Mouse (Mus musculus) heart, embryonic 15.5 days (tissue): ENCODE measurements around the gene Hsd17b6. TPM values are rescaled to one million over a fixed set of nuclear protein-coding genes. Genes with fewer than 3 reads are reported as not detected.

Source experiments
- ATAC-seq: fragments of 200-750 bp; cut with Nextera tagmentation; replicated peaks from 2 replicates; pipeline ENCODE4 v1.8.0; 2017; ENCODE audit warnings: low read depth, moderate TSS enrichment; ENCODE audit not compliant: insufficient number of reproducible peaks, insufficient read depth, low FRiP score
- H3K27ac ChIP-seq: fragments of 300-500 bp; sonication (generic); 2 replicates; pipeline ENCODE4 v1.5.1; 2015; ENCODE audit warnings: mild to moderate bottlenecking, inconsistent platforms
- H3K27me3 ChIP-seq: fragments of 300-500 bp; sonication (generic); 2 replicates; pipeline ENCODE4 v1.6.1; 2015; ENCODE audit warnings: inconsistent platforms
- H3K36me3 ChIP-seq: fragments of 300-500 bp; sonication (generic); 2 replicates; pipeline ENCODE4 v1.6.1; 2015; ENCODE audit warnings: mild to moderate bottlenecking, inconsistent platforms
- H3K4me1 ChIP-seq: fragments of 300-500 bp; sonication (generic); replicated peaks from 2 replicates; pipeline ENCODE4 v1.6.1; 2015; ENCODE audit warnings: inconsistent platforms
- H3K4me2 ChIP-seq: fragments of 300-500 bp; sonication (generic); 2 replicates; pipeline ENCODE4 v1.6.1; 2015; ENCODE audit warnings: inconsistent platforms, mild to moderate bottlenecking, moderate library complexity
- H3K4me3 ChIP-seq: fragments of 300-500 bp; sonication (generic); 2 replicates; pipeline ENCODE4 v1.5.1; 2015; ENCODE audit warnings: mild to moderate bottlenecking, inconsistent platforms
- H3K9ac ChIP-seq: fragments of 300-500 bp; sonication (generic); 2 replicates; pipeline ENCODE4 v1.6.1; 2015; ENCODE audit warnings: mild to moderate bottlenecking, inconsistent platforms
- H3K9me3 ChIP-seq: fragments of 300-500 bp; sonication (generic); replicated peaks from 2 replicates; pipeline ENCODE4 v1.6.1; 2016; ENCODE audit warnings: inconsistent platforms
- WGBS: fragments of 180-500 bp; shearing (Covaris S2); methylation state at CpG from one replicate; pipeline ENCODE4 v1.1.7; 2015; ENCODE audit warnings: mixed read lengths; 5-methylcytosine and 5-hydroxymethylcytosine counted together
- polyA plus RNA-seq: library from polyadenylated mRNA; unstranded; fragments of >200 nt; fragmentation: Nextera tagmentation; extraction: Ambion mirVana; gene quantifications from 2 replicates; pipeline ENCODE4 v1.2.1, GENCODE M21; 2015

Gene Hsd17b6
- polyA plus RNA-seq, 1 experiment from 2014 or later = not detected

DNA sequence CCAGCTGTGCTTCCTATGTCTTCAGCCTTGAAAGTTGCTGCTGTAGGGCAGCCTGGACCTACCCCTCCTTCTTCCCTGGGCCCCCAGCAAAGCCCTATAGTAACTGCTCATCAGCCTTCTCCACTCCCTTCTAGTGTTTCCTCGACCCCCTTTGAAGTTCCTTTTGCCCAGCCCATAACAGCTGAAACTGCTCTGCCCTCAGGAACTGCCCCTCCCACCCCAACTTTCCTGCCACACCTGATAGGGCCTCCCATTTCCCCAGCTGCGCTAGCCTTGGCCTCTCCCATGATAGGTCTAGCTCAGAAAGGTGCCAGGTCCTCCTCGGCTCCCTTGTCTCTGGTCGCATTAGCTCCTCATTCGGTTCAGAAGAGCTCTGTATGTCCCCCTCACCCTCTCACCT is 31.8 kb upstream of the Hsd17b6 start:
- WGBS = 40% methylated on average over 5 of the region's 5 CpGs
- H3K4me1 ChIP-seq = peaks cover 71% of the 10 kb centered on the region
- no peak overlapping the region for H3K27ac ChIP-seq
- peak overlapping the region; percentile 74; the same call in 1 of the 2 replicates for H3K4me2 ChIP-seq
- H3K36me3 ChIP-seq = peaks cover 30% of the 10 kb centered on the region
- H3K4me3 ChIP-seq = no peak overlapping the region
- H3K27me3 ChIP-seq = no peaks in the 10 kb centered on the region
- H3K9ac ChIP-seq = no peak overlapping the region
- no peak for ATAC-seq
- H3K9me3 ChIP-seq = no peaks in the 10 kb centered on the region

DNA sequence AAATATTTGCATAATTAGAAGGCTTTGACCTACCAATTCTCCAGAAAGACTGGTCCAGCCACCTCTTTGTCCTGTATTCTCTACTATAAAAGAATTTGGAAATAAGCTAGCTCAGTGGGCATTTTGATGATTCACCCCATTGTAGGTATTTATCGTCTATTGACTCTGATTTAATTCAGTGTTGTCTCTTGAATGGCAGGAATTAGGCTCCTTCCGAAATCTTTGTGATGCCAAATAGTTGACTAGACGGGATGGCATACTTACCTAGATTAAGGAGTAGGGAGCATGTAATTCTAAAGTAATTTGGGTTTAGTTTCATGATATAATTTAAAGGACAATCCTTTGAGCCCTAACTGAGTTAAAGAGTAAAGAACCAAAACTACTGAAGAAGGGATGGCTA is 30.5 kb upstream of the Hsd17b6 start:
- H3K9me3 ChIP-seq = no peaks in the 10 kb centered on the region
- peaks cover 26% of the 10 kb centered on the region for H3K36me3 ChIP-seq
- no peak overlapping the region for H3K27ac ChIP-seq
- H3K4me1 ChIP-seq = peaks cover 59% of the 10 kb centered on the region
- WGBS = 69% methylated on average over 3 of the region's 3 CpGs
- peak overlapping the region; percentile 74 for H3K4me2 ChIP-seq
- H3K9ac ChIP-seq = 0 out of 2 replicates have a peak overlapping the region, but pooled peaks have one; percentile 39
- no peaks in the 10 kb centered on the region for H3K27me3 ChIP-seq
- no peak for ATAC-seq
- peak overlapping the region; percentile 16 for H3K4me3 ChIP-seq

DNA sequence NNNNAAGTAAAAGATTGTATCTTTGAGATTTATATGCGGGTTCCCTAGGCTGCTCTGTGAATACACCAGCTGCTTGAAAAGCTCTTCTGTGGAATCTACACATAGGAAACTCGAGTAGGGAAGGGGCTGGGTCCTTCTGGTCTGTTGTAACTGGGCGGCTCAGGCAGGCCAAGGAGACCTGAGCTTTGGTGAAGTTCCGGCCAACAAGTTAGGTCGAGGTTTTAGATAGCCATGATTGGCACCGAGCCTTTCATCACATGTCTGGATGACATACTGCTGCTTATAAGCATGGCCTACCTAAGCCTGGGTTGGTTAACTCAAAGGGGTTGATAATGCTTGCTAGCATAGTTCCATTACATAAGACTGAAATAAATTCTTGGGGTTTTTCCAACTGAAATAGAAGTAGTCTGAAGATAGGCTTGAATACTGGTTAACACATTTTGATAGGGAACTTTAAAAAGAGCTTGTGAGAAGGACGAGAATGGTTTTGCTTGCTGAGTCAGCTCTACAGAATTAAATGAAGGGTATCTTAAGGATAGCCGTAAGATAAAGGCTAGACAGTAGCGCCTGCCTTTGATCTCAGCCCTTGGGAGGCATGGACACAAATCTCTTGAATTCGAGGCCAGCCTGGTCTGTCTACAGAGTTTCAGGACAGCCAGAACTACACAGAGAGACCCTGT is 29.5 kb upstream of the Hsd17b6 start:
- H3K27ac ChIP-seq = peak overlapping the region; percentile 96
- peaks cover 49% of the 10 kb centered on the region for H3K4me1 ChIP-seq
- H3K4me3 ChIP-seq = peak overlapping the region; percentile 74
- no peaks in the 10 kb centered on the region for H3K27me3 ChIP-seq
- no peaks in the 10 kb centered on the region for H3K9me3 ChIP-seq
- H3K9ac ChIP-seq = peak overlapping the region; percentile 96
- under 1% methylated on average over 10 of the region's 10 CpGs for WGBS
- ATAC-seq = peak; percentile 45
- H3K36me3 ChIP-seq = peaks cover 26% of the 10 kb centered on the region
- H3K4me2 ChIP-seq = peak overlapping the region; percentile 74

DNA sequence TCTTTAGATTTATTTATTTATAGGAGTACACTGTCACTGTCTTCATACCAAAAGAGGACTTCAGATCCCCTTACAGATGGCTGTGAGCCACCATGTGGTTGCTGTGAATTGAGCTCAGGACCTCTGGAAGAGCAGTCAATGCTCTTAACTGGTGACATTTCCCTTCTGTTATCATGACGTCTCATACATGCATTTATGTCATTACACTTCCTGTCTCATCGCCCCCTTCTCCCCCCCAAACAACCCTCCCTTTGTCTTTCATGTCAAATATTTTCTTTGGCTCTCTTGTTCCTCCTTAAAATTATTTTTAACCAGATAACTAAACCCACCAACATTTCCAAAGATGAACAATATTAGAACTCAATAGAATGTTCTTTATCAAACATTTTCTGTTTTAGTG is 23.4 kb upstream of the Hsd17b6 start:
- Histone ChIP-seq H3K9ac (no peak overlapping the region), H3K9me3 (no peaks in the 10 kb centered on the region), H3K4me1 (peaks cover 5% of the 10 kb centered on the region), H3K36me3 (peaks cover 28% of the 10 kb centered on the region), H3K4me2 (no peak overlapping the region), H3K4me3 (no peak overlapping the region), H3K27me3 (no peaks in the 10 kb centered on the region), H3K27ac (no peak overlapping the region)
- WGBS = 46% methylated on average over 2 of the region's 2 CpGs
- ATAC-seq = no peak

DNA sequence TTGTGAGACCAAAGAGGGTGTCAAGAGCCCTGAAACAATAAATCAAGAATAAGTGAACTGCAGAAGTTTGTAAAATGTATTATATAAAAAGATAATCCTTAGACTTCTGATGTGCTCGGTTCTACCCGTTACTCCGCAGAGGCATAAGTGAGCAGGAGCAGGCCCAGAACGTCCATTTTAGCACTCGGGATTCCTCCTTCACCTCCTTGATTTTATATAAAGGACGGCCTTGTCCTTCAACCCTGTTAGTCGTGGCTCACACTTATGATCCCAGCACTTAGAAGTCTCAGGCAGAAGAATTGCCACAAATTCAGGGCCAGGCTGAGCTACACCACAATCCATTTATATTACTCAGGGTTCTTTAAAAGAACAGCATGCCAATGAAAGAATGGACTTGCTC is 22.5 kb upstream of the Hsd17b6 start:
- 88% methylated on average over 7 of the region's 7 CpGs for WGBS
- no peak for ATAC-seq
- Histone ChIP-seq H3K27me3 (no peaks in the 10 kb centered on the region), H3K9ac (no peak overlapping the region), H3K9me3 (no peaks in the 10 kb centered on the region), H3K27ac (no peak overlapping the region), H3K4me2 (no peak overlapping the region), H3K4me1 (peaks cover 5% of the 10 kb centered on the region), H3K4me3 (no peak overlapping the region), H3K36me3 (peaks cover 36% of the 10 kb centered on the region)

DNA sequence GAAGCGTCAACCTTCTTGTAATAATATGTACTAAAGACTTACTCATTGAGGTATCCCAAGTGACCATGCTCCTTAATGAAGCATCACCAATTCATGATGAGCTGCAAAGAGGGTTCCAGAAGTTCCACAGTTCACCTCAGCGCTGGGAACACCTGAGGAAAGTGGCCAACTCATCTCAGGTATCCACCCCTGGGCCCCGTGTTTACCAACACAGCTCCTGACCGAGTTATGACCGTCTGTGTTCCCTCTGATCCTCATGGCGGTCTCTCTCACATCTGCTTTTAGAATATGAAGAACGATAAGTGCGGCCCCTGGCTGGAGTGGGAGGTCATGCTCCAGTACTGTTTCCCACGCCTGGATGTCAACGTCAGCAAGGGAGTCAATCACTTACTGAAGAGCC is 16.1 kb upstream of the Hsd17b6 start:
- 93% methylated on average over 10 of the region's 10 CpGs for whole genome bisulfite sequencing
- H3K27me3 ChIP-seq = no peaks in the 10 kb centered on the region

DNA sequence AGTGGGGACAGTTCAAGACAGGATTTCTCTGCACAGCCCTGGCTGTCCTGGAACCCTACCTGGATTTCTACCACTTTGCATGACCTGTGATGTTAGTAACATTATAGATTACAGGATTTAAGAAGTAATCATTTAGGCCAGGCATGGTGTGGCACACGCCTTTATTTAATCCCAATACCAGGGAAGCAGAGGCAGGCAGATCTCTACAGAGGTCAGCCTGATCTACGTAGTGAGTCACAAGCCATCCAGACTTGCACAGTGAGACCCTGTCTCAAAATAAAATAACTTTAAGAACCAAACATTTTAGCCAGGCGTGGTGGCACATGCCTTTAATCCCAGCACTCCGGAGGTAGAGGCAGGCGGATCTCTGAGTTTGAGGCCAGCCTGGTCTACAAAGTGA is 14.8 kb upstream of the Hsd17b6 start:
- H3K36me3 ChIP-seq = peaks cover 59% of the 10 kb centered on the region

More for the DNA sequence above, 16.1 kb upstream of the Hsd17b6 start:
- no peak for ATAC-seq
- H3K9me3 ChIP-seq = no peaks in the 10 kb centered on the region
- H3K9ac ChIP-seq = no peak overlapping the region
- H3K4me1 ChIP-seq = no peaks in the 10 kb centered on the region
- H3K4me2 ChIP-seq = no peak overlapping the region
- H3K4me3 ChIP-seq = no peak overlapping the region
- no peak overlapping the region for H3K27ac ChIP-seq
- peaks cover 55% of the 10 kb centered on the region for H3K36me3 ChIP-seq

DNA sequence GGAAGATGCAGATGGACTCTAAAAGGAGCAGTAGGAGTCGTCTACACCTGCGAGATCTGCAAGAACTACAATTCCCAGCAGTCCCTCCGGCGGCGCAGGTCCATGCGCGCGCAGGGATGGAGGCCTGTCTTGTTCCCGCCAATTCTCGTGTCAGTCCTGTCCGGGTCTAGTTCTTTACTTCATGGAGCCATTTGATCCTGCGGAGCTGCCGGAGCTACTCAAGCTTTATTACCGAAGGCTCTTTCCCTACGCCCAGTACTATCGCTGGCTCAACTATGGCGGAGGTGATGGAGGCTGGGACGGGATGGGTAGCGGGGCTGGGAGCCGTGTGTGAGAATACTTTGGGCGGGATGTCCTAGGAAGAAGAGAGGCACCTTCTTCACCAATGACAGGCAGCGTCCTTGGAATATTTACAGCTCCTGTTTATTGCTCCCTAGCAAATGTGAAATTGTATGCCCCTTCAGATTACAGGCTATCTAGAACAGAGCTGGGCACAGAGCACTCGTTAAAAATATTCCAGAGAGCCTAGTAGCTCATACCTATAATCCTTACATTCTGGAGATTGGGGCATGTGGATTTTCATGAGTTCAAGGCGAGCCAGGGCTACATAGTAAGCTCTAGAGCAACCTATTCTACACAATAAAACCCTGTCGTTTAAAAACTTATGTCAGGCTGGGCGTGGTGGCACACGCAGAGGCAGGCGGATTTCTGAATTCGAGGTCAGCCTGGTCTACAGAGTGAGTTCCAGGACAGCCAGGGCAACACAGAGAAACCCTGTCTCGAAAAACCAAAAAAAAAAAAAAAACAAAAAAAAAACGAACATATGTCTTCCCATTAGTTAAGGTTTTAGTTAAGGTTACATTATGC is 7.9 kb upstream of the Hsd17b6 start, which contains the start of gene Prim1:
Gene Prim1, plus strand, starts transcription at position 101 of the 867 bp plus-strand sequence.
- 6% methylated on average over 31 of the region's 31 CpGs for WGBS
- peaks cover 3% of the 10 kb centered on the region for H3K4me1 ChIP-seq
- peak within 1 kb of the TSS; percentile 62 for H3K27ac ChIP-seq
- H3K4me2 ChIP-seq = peak within 1 kb of the TSS; percentile 73
- no peaks in the 10 kb centered on the region for H3K27me3 ChIP-seq
- peak; percentile 76 for ATAC-seq
- H3K4me3 ChIP-seq = peak within 1 kb of the TSS; percentile 66
- H3K9me3 ChIP-seq = no peaks in the 10 kb centered on the region
- H3K9ac ChIP-seq = peak within 1 kb of the TSS; percentile 61
- H3K36me3 ChIP-seq = peaks cover 16% of the 10 kb centered on the region

More for the DNA sequence above, 14.8 kb upstream of the Hsd17b6 start:
- Histone ChIP-seq H3K9me3 (no peaks in the 10 kb centered on the region), H3K27me3 (no peaks in the 10 kb centered on the region), H3K4me3 (no peak overlapping the region), H3K27ac (no peak overlapping the region), H3K4me1 (no peaks in the 10 kb centered on the region), H3K9ac (no peak overlapping the region), H3K4me2 (no peak overlapping the region)
- WGBS = 95% methylated on average over 5 of the region's 5 CpGs
- no peak for ATAC-seq

DNA sequence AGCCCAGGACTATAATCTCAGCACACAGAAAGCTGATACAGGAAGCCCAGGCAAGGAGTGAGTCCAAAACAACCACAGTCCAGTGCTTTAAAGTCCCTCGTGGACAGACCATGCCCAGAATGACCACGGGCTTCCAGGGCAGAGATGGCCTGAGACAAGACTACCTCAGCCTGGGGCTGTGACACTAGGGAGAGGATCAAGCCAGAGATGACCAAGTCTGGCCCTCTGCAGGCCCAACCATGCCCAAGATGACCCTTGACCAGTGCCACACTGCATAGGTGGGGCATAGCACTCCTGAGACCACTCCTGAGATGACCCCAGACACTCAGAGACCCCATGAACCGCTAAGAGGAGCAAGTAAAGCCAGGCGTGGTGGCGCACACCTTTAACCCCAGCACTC is 2.3 kb upstream of the Hsd17b6 start:
- no peak overlapping the region for H3K4me2 ChIP-seq
- no peaks in the 10 kb centered on the region for H3K36me3 ChIP-seq
- H3K27ac ChIP-seq = no peak overlapping the region
- 74% methylated on average over 5 of the region's 5 CpGs for WGBS
- H3K4me3 ChIP-seq = no peak overlapping the region
- no peak overlapping the region for H3K9ac ChIP-seq
- no peaks in the 10 kb centered on the region for H3K9me3 ChIP-seq
- no peaks in the 10 kb centered on the region for H3K27me3 ChIP-seq
- no peaks in the 10 kb centered on the region; the same call in 1 of the 2 replicates for H3K4me1 ChIP-seq
- ATAC-seq = no peak

DNA sequence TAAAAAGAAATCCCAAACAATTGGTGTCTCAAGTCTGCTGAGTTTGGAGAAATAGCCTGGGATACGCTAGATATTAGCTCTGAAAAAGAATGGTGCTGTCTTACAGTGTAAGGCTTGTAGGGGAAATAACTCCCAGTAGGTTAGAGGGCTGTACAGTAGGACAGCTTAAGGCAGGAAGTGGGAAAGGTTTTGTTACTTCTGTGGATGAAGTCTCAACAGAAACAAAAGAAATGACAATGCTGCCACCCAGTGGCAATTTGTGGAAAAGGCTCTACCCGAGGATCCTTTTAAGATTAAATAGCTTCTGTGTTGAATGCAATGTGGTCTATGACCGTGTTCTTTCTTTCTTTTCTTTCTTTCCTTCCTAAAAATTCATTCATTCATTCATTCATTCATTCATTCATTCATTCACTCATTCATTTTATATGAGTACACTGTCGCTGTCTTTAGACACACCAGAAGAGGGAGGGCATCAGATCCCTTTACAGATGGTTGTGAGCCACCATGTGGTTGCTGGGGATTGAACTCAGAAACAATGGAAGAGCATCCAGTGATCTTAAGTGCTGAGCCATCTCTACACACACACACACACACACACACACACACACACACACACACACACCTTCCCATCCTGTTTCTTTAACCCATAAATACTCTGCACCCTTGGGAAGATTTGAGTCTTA is 937 bp upstream of the Hsd17b6 start:
- ATAC-seq = no peak
- Histone ChIP-seq H3K9me3 (no peaks in the 10 kb centered on the region), H3K4me1 (no peaks in the 10 kb centered on the region), H3K27me3 (no peaks in the 10 kb centered on the region), H3K4me3 (no peak overlapping the region), H3K9ac (no peak overlapping the region), H3K4me2 (no peak overlapping the region), H3K36me3 (no peaks in the 10 kb centered on the region), H3K27ac (no peak overlapping the region)
- WGBS = 10% methylated on average over 4 of the region's 4 CpGs

DNA sequence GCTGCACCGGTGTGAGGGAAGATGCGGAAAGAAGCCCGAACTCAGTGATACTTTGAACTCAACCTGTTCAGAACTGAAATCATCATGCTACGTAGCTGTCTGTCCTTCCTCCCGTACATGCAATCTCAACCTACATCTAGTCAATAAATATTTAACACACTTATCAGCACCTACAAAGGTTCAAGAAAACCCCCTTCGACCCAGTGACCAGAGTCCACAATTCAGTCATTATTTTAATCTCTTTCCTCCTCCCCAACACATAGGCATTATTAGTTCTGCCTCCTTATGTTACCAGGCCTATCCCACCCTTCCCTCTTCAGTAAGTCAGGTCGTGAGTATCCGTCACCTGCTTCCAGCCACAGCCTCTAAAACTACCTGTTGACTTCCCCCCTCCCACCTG is 1.9 kb downstream of the Hsd17b6 start:
- no peak for ATAC-seq
- WGBS = 83% methylated on average over 8 of the region's 8 CpGs
- no peaks in the 10 kb centered on the region for H3K27me3 ChIP-seq
- H3K9ac ChIP-seq = no peak overlapping the region
- no peak overlapping the region for H3K4me3 ChIP-seq
- no peaks in the 10 kb centered on the region for H3K4me1 ChIP-seq
- no peak overlapping the region for H3K27ac ChIP-seq
- H3K36me3 ChIP-seq = no peaks in the 10 kb centered on the region
- H3K4me2 ChIP-seq = no peak overlapping the region
- H3K9me3 ChIP-seq = no peaks in the 10 kb centered on the region
